Mouse (Mus musculus) heart, postnatal 10 days (tissue): ENCODE results near the gene Apeh. TPM values are rescaled to one million over a fixed set of nuclear protein-coding genes. Genes with fewer than 3 reads are reported as not detected.

Source experiments
- DNase-seq, 2 experiments: peaks; one replicate each; pipeline ENCODE4 v3.0.0; 2021
- intact Hi-C: fragments of 180-260 bp; cut with DNase I; formaldehyde crosslinking; loops from one replicate; pipeline ENCODE4 v1.15.1; 2025
- total RNA-seq, 2 experiments: library from RNA; stranded (reverse); gene quantifications; 2 replicates each; pipeline ENCODE4 v1.2.3; 2021

Apeh gene
- total RNA-seq, 2 experiments from 2014 or later, result 44.6 to 53.1 TPM

DNA sequence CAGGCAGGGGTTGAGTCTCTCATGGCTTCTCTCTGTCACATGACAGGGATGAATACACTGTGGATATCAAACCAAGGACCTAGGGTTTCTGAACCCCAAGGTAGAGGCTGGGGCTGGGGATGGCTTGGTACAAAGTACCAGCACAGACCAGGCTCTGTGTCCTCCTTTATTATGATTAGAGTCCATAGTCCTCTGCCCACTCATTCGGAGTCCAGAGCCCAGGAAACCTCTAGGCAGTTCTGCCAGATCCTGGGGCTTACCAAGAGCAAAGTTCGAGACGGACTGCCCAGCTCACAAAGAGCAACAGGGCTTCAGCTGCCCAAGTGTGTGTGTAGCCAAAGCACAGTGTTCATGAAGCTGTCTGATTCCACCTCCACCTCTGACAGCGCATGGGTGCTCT is 9.1 kb downstream of the Apeh start:
- intact Hi-C loops, result no loop called here
- DNase-seq, result no peak

DNA sequence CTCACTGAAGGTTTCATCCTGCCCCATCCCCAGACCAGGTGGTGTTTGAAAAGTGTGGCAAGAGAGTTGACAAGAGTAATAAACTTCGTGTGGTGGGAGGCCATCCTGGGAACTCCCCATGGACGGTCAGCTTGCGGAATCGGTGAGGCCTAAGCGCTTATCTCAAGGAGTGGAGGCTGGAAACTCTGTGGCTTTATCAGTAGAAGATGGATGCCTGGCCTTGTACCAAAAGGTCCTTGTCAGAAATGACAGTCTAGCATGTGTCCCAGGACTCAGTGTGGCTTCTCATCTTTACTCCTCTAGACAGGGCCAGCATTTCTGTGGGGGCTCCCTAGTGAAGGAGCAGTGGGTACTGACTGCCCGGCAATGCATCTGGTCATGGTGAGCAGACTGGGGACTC is 10.8 kb downstream of the Apeh start:
- intact Hi-C loops, result no loop called here
- no peak for DNase-seq

DNA sequence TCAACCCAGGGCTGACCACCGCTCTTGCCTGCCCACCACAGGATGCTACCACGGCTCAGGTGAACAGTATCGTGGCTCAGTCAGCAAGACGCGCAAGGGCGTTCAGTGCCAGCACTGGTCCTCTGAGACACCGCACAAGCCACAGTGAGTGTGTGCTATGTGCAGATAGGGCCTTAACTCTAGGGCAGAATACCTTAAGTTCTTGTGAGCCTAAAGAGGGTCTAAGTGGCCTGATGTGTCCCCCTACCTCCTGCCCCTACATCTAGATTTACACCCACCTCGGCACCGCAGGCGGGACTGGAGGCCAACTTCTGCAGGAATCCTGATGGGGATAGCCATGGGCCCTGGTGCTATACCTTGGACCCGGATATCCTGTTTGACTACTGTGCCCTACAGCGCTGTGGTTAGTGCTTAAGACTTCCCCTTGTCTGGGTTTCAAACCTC is 11.4 kb downstream of the Apeh start, which contains the start of gene Rnf123:
Gene Rnf123, minus strand, starts transcription at position 359 of the 444 bp plus-strand sequence.
- DNase-seq, result no peak
- intact Hi-C loops, result no loop called here

DNA sequence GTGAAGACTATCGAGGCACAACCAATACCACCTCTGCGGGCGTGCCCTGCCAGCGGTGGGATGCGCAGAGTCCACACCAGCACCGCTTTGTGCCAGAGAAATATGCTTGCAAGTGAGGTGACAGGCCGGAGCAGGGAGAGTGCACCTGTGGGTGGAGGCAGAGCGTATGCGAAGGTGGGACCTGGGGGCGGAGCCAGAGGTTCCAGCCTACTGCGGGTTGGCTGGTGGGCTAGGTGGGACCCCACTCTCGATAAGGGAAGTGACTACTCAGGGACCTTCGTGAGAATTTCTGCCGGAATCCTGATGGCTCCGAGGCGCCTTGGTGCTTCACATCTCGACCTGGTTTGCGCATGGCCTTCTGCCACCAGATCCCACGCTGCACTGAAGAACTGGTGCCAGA is 11.9 kb downstream of the Apeh start:
- no peak for DNase-seq
- intact Hi-C loops, result no loop called here

DNA sequence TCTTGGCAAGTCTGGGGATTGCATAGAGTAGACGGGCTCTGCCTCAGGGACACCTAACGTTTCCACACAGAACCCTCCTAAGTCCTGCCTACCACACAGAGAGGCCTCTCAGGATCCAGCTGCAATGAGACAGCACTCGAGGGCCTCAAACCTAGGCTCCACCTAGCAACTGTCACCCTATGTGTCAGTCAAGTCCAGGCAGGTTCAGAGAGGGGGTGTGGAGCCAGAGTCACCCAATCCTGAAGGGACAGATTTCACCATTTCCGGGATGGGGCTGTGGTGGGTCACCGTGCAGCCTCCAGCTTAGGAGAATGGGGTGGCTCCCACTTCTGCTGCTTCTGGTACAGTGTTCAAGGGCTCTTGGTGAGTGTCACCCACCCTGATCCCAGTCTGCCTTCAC is 14.2 kb downstream of the Apeh start, which contains the start of gene Mst1:
Gene Mst1, plus strand, starts transcription at position 269 of the 400 bp plus-strand sequence.
- intact Hi-C loops, result no loop called here
- no peak for DNase-seq

DNA sequence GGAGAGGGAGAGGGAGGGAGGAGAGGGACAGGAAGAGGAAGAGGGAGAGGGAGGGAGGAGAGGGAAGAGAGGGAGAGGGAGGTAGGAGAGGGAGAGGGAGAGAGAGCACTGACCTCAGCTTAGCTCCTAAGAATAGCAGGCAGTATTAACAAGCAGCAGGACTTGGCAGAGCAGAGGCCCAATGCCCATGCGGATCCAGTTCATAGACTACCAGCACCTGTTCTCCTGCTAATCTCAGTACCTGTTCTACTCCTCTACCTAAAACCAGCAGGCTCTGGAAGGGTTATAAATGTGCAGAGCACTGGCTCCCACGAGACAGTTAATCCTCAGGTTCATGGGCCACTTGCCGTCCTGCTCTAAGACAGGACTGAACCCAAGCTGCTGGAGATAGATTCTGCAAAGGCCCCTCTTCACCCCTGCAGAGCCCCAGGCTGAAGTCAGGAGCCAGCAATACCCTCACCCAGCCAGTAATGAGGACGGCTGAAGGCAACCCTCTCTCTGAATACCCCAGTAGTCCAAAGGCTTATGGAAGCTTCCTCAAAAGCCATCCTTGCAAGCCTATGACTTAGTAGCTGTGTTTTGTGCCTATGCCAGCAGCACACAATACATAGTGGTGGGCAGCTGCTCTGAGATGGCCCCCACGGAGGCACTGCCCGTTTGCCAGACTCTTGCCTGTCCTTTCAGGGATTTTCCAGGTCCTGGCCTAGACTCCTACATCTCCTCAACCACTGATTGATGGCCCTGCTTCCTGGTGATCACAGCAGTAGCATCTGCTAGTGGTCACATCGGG is 21.1 kb downstream of the Apeh start:
- intact Hi-C loops, result no loop called here
- no peak for DNase-seq

DNA sequence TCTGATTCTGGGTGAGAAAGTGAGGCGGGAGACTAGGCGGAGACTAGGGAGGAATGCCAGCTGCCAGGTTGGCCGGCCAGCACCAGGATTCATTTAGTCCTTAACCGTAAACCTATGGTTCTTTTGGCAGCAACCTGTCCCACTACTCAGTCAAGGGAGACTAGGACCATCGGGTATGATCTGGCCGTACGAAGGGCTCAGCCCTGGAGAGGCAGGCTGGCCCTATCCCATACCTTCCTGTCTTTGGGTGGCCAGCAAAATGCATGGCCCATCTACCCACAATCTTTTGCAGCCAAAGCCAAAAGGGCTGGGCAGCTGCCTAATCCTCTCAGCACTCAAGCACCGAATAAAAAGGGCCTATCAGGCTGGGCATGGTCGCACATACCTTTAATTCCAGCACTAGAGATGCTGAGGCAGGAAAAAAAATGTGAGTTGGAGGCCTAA is 21.9 kb downstream of the Apeh start:
- DNase-seq, result no peak

DNA sequence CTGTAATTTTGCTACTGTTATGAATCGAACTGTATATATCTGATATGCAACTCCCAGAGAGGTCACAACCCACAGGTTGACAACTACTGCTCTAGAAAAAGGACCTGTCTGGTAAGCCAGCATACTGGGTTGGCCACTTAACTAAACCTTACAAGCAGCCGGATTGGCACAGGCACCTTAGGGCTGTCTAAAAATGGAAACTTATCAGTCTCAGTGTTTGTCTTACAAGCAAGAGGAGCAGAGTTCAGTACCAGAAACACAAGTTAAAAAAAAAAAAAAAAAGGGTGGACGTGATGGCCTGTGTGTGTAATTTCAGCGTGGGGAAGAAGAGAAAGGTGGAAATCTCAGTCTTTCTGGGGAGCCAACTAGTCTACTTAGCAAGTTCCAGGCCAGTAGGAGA is 22.6 kb downstream of the Apeh start:
- intact Hi-C loops, result no loop called here

More for the DNA sequence above, 21.9 kb downstream of the Apeh start:
- intact Hi-C loops, result no loop called here

DNA sequence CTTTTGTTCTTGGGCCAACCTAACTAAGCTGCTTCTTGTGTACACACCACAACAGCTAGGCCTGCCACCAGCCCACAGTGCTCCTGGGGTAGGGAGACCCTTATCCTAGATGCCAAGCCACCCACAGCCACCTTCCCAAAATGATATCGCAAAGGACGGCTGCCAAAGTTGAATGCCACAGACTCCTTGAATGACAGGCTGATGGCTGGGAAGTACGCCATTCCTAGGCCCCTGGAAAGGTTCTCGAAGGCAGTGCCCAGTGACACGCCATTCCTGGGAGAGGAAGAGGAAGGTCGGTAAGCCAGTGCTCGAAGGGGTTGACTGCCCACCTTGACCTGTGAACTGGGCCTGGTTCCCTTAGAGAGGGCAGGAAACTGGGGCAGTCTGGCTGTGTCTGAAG is 24.9 kb downstream of the Apeh start:
- intact Hi-C loops, result no loop called here
- no peak for DNase-seq

More for the DNA sequence above, 22.6 kb downstream of the Apeh start:
- no peak for DNase-seq

DNA sequence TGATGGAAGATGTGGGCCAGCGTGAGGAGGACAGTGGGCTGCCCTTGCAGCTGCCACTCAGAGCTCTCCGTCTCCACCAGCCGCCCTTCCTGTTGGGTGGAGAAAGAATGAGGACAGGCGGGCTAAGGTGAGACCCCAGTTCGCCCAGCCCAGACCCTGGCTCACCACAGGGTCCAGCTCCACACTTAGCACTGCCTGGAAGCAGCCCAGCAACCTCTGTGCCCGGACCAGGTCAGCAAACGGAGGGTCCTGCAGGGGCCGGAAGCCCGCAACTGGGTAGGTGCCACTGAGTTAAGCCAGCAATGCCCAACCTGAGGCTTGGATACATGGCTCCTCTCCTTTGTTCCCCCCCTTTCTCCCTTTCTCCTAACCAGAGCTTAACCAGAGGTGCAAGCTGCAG is 25.4 kb downstream of the Apeh start:
- intact Hi-C loops, result no loop called here
- DNase-seq, result no peak

DNA sequence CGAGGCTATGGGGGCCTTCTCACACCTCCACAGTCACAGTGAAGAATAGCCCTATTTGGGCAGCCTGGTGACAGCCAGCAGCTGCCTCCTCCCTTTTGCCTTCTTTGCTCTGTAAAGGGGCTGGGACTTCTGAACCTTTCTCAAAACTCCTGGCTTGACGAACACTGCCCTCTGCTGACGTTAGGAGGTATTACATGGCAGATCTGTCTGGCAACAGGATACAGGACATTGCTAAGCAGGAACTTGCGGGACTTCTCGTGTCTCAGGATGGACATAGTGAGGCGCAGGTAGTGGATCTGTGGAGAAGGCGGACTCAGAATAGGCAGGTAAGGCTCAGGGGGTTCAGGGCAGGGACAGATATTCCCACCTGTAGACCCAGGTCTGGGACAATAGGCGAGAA is 26.5 kb downstream of the Apeh start:
- intact Hi-C loops, result loop anchor here (1.0 kb wide), 1 partner anchor 164 kb away; no protein-coding TSS in a partner anchor
- peak; percentile 91 to 95 for DNase-seq

DNA sequence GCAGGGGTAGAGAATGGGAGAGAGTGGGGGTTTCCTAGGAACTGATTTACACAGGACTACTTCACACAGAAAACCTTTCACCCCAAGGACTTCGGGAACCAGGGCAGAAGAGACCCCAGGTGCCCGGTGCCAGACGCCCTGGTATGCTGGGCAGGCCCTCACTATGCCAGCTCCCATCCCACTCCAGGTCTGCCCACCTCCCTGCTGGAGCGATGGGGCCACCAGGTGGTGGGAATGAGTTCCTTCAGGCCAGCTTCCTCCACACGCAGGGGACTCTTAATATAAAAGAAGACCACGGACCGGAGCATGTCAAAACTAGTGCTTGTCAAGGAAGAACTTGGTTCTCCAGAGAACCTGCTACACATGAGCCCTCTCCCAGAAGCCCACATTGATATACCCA is 27.2 kb downstream of the Apeh start:
- intact Hi-C loops, result no loop called here
- no peak for DNase-seq

DNA sequence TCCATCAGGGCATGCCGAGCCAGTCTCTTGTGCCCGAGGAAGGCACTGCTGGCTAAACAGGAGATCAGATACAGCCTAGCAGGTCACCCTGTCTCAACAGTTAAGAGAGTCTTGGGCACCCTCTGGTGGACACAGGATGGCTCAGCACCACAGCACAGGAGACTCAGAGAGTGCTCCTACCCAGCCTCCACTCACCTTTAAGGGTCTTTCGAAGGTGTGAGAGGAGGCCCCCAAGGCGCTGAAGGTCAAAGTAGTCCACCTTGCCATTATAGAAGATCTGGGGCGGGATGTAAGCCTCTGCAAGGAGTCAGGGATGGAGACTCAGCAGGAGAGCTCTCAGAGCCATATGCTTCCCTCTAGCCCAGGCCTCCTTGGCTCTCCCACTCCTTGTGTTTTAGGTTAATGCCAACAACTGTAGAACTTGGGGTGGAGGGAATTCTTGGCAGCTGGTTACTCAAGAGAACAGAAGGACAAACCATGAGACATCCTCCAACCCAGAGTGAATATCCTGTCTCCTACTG is 28.9 kb downstream of the Apeh start:
- intact Hi-C loops, result loop anchor here (1.0 kb wide), 1 partner anchor 102 kb away; no protein-coding TSS in a partner anchor
- peak; percentile 74 to 79 for DNase-seq

DNA sequence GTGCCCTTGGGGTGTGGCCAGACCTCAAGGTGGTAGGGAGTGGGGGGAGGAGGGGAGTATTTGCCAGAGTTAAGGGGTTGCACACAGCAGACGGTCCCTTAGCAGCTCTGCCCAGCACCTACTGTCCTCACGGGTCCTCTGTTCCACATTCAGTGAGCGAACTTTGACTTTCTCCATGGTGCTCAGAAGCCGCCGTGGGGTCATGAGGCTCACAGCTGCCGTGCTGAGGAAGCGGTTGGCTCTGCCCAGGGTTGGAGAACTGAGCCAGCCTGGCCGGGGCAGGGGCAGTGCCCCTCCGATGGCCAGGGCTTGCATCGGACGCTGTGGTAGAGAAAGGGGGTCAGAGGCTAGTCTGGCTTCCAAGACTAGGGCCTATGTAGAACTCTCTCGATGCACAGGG is 31.0 kb downstream of the Apeh start:
- intact Hi-C loops, result no loop called here
- no peak for DNase-seq

DNA sequence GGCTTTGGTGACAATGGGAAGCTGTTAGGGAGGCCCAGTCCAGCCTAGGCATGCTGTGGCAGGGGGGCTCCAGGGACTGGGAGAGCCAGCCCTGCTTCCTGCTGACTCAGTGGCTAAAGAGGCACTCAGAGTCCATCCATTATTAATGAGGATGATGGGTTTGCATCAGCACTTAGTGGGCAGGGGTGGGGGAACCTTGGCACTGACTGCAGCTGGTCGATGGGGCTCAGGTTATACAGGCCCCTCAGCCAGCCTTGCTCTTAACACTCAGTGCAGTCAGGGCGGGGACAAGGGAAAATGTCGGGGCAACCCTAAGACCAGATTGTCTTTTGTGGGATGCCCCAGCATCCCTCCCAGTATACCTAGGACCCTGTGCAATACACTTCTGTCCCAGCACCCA is 32.3 kb downstream of the Apeh start:
- intact Hi-C loops, result no loop called here
- no peak for DNase-seq

DNA sequence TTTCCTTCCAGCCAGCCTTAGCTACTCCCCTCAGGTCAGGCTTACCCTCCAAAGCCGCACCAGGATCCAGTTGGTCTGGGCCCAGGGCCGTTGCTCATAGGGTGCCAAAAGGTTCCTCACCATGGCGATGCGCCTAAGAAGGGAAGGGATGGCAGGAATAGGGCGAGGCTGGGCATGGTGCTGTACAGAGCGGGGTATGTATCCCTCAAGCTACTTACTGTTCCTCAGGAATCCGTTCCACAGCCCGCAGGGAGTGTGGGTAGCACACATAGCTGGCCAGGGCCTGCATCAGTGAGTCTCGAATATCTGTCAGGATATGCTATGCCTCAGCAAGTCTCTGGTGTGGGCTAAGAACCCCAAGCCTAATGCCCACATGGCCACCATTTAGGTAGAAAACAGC is 36.1 kb downstream of the Apeh start:
- no peak for DNase-seq
- intact Hi-C loops, result no loop called here

DNA sequence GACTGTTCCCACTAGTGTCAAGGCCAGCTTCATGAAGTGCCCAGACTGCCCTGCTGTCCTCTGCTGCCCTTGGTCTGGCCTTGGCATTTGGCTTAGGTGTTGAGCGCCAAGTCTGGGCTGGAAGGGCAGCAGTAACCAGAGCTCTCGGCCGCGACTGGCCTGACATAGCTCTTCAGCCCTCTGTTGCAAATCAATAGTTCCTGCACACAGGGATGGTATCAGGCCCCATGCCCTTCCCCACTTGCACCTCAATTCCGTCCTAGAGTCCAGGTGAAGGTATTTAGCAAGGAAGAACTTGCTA is 37.2 kb downstream of the Apeh start:
- intact Hi-C loops, result no loop called here

DNA sequence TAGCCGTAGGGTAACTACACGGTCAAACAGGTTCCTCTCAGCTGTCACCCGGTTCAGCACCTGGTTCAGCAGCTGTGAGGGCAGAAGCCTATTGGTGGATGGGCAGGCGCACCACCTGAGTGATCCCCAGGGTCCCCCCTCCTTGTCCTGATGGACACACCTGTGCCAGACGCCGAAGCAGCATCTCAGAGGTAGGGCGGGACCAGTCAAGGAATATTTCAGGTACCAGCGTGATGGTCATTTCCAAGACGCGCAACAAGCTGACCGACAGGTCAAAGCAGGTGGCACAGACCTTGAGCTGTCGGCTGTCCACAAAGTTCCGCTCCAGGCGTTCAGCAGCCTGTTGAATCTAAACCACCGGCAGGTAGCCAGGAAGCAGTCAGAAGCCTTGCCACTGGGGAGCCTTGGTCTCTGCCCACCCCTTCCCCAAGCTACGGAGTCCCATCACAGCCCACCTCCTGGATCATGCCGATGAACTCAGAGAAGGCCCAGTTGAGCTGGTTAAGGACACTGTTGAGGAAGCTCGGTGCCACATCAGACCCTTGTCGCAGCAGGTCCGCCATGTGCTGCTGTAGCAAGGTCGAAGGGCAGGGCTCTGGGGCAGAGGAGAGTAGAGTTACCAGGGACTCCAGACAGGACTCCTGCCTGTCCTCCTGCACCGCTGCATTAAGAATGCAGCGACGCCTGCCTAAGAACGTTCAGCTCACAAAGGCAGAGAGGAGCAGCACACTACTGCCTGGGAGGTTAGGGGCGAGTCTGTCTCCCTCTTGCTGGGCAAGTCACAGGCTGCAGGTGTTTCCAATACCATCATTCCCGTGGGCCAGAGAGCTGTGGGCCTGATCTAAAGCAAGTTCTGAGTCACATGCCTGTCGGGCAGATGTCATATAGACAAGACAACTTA is 37.8 kb downstream of the Apeh start:
- intact Hi-C loops, result no loop called here
- no peak for DNase-seq

More for the DNA sequence above, 37.2 kb downstream of the Apeh start:
- peak; percentile 71 to 76 for DNase-seq

DNA sequence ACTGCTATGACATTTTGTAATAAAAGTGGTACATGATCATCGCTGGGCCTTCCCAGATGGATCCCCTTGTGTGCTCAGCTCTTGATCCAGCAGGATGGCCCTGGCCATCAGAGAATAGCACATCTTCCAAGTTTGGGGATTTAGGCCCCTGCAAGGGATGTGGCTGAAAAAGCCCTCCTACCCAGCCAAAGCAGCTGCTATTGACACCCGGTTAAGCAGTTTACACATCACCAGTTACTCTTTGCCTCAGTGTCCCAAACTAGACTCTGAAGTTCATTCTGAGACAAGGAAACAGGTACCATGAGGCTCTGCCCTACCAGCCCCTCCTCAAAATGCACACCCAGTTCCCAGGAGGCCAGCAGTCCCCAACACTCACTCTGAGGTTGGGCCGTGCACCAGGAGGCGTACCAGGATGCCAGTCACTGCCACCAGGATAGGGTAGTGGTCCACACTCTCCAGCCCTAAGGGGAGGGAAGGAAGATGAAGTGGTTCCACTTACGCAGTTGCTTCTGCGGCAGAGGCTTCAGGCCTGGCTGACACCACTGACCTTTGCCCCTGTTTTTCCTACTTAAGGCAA is 38.7 kb downstream of the Apeh start:
- intact Hi-C loops, result no loop called here
- no peak for DNase-seq

DNA sequence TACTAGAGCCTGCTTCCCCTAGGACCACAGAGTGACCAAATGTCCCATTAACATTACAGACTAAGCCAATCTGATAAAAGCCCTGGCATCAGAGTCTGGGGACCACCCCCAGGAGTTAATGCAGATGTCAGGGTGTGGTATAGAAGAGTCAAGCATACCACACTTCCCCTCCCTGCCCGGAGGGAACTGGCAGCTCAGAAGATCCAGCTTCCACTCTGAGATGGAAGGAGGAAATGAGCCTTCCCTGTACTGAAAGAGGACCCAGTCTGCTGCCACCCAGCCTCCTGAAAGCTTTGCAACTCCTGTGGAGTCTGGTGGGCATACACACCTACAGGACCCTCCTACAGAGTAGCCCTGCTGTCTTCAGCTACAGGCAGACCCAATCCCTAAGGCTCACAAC is 39.3 kb downstream of the Apeh start:
- DNase-seq, result no peak

More for the DNA sequence above, 39.3 kb downstream of the Apeh start:
- intact Hi-C loops, result no loop called here
